Mouse (Mus musculus) liver, embryonic 14.5 days (tissue): Measurements from ENCODE around the gene Ebf1.

Experiments used
- CTCF ChIP-seq: IDR thresholded peaks from 2 replicates; pipeline ENCODE4 v1.5.1; 2016; ENCODE audit warnings: antibody characterized with exemption, low read depth, control low read depth
- EP300 ChIP-seq: IDR thresholded peaks from 2 replicates; pipeline ENCODE4 v1.6.1; 2016; ENCODE audit warnings: antibody characterized with exemption, low read depth

DNA sequence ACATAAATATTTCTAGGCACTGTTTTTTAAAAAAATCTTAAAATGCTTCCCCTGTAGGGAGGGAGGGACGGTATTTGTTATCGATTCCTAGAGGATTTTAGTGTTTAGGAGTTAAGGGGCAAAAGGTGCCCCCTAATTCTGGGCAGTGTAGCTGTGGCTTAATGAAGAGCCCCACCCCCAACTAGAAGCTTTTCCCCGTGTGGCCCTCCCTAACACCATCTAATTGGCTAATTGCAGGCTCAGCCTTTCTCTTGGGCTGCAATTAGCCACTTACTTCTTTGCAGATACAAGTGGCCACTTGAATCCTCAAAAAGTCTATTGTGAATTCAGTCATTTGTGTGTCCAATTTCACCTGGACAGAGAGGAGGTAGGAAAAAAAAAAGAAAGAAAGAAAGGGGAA lies 175.7 kb downstream of the Ebf1 start:
- no peak for TF ChIP-seq EP300
- TF ChIP-seq CTCF, result no peak
